Mouse (Mus musculus) spleen, adult 2 months (tissue): ENCODE data around the gene Trmt1.
A peak's percentile ranks its signal among the peaks of the same experiment; 100 is the strongest.

Experiments
- CTCF ChIP-seq: fragments of 200-500 bp; IDR thresholded peaks from 2 replicates; pipeline ENCODE4 v1.5.1; 2011; ENCODE audit warnings: mild to moderate bottlenecking, inconsistent platforms; ENCODE audit not compliant: insufficient read depth, insufficient read length, insufficient replicate concordance; ENCODE audit errors: extremely low read depth
- POLR2A ChIP-seq: fragments of 200-500 bp; IDR thresholded peaks from 2 replicates; pipeline ENCODE4 v1.6.1; 2011; ENCODE audit warnings: low read depth, low read length, inconsistent platforms

- TF ChIP-seq CTCF (peak; percentile 99), POLR2A (no peak)
Observed at GRCm38 (mm10) chr8:84737608-84738007, 51.5 kb downstream of the Trmt1 start.
